Mouse (Mus musculus): ENCODE measurements around the gene Nlk. TPM values are rescaled to one million over a fixed set of nuclear protein-coding genes. Genes with fewer than 3 reads are reported as not detected.

Nlk gene
- 7.8 and 9.8 TPM in 2 replicates for polyA plus RNA-seq (2012; rRNA removed)

- Histone ChIP-seq H3K36me3 (ENCODE audit: control insufficient read depth, insufficient read depth, low read length) (no peaks in the 10 kb centered on the region), H3K27me3 (ENCODE audit: control insufficient read depth, insufficient read depth, low read length) (no peaks in the 10 kb centered on the region), H3K4me1 (ENCODE audit: control insufficient read depth, insufficient read depth, insufficient read length, low read length) (peaks cover 5% of the 10 kb centered on the region), H3K4me3 (ENCODE audit: low read depth, low read length) (peak within 1 kb of the TSS; percentile 89), H3K27ac (ENCODE audit: insufficient read depth, low read depth, low read length) (peak within 1 kb of the TSS; percentile 18; the same call in 1 of the 2 replicates)
- 2% methylated on average over 62 of the region's 65 CpGs for WGBS
- no peak for TF ChIP-seq CTCF (IDR thresholded peaks at IDR 0.05; ENCODE audit: extremely low read depth, insufficient read length, insufficient replicate concordance, low read depth, low read length)
- TF ChIP-seq POLR2A (IDR thresholded peaks at IDR 0.05; ENCODE audit: low read depth, low read length): peak; percentile 88
Measured at GRCm38 (mm10) chr11:78696777-78697752, at the start of gene Nlk. TSS of gene Nlk (minus strand) at chr11:78697373.

- no peaks in the 10 kb centered on the region for H3K27me3 ChIP-seq (ENCODE audit: control insufficient read depth, insufficient read depth, low read length)
- TF ChIP-seq CTCF (IDR thresholded peaks at IDR 0.05; ENCODE audit: extremely low read depth, insufficient read length, insufficient replicate concordance, low read depth, low read length) (no peak), POLR2A (IDR thresholded peaks at IDR 0.05; ENCODE audit: low read depth, low read length) (no peak)
- peaks cover 7% of the 10 kb centered on the region; the same call in 1 of the 2 replicates for H3K4me1 ChIP-seq (ENCODE audit: control insufficient read depth, insufficient read depth, insufficient read length, low read length)
- H3K4me3 ChIP-seq (ENCODE audit: low read depth, low read length): no peak overlapping the region
- WGBS: 85% methylated on average over 7 of the region's 7 CpGs
- H3K36me3 ChIP-seq (ENCODE audit: control insufficient read depth, insufficient read depth, low read length): no peaks in the 10 kb centered on the region; the same call in 1 of the 2 replicates
- H3K27ac ChIP-seq (ENCODE audit: insufficient read depth, low read depth, low read length): no peak overlapping the region
Measured at GRCm38 (mm10) chr11:78746264-78746663, 49.1 kb upstream of the Nlk start.

GRCm38 (mm10) chr11:78745475-78745874 is 48.3 kb upstream of the Nlk start:
- no peak for TF ChIP-seq POLR2A (IDR thresholded peaks at IDR 0.05; ENCODE audit: low read depth, low read length)
- Histone ChIP-seq H3K27ac (ENCODE audit: insufficient read depth, low read depth, low read length) (no peak overlapping the region), H3K4me3 (ENCODE audit: low read depth, low read length) (no peak overlapping the region), H3K27me3 (ENCODE audit: control insufficient read depth, insufficient read depth, low read length) (no peaks in the 10 kb centered on the region), H3K36me3 (ENCODE audit: control insufficient read depth, insufficient read depth, low read length) (no peaks in the 10 kb centered on the region; the same call in 1 of the 2 replicates), H3K4me1 (ENCODE audit: control insufficient read depth, insufficient read depth, insufficient read length, low read length) (peaks cover under 1% of the 10 kb centered on the region; the same call in 1 of the 2 replicates)
- 79% methylated on average over 4 of the region's 4 CpGs for WGBS

- Histone ChIP-seq H3K27me3 (ENCODE audit: control insufficient read depth, insufficient read depth, low read length) (no peaks in the 10 kb centered on the region), H3K4me1 (ENCODE audit: control insufficient read depth, insufficient read depth, insufficient read length, low read length) (no peaks in the 10 kb centered on the region), H3K36me3 (ENCODE audit: control insufficient read depth, insufficient read depth, low read length) (no peaks in the 10 kb centered on the region), H3K4me3 (ENCODE audit: low read depth, low read length) (no peak overlapping the region), H3K27ac (ENCODE audit: insufficient read depth, low read depth, low read length) (no peak overlapping the region)
- TF ChIP-seq POLR2A (IDR thresholded peaks at IDR 0.05; ENCODE audit: low read depth, low read length): no peak
- TF ChIP-seq CTCF (IDR thresholded peaks at IDR 0.05; ENCODE audit: extremely low read depth, insufficient read length, insufficient replicate concordance, low read depth, low read length): no peak
- WGBS: 76% methylated on average over 3 of the region's 3 CpGs
Measured at GRCm38 (mm10) chr11:78742461-78742860, 45.3 kb upstream of the Nlk start.

- TF ChIP-seq CTCF (IDR thresholded peaks at IDR 0.05; ENCODE audit: extremely low read depth, insufficient read length, insufficient replicate concordance, low read depth, low read length) (no peak), POLR2A (IDR thresholded peaks at IDR 0.05; ENCODE audit: low read depth, low read length) (no peak)
- Histone ChIP-seq H3K4me3 (ENCODE audit: low read depth, low read length) (no peak overlapping the region), H3K36me3 (ENCODE audit: control insufficient read depth, insufficient read depth, low read length) (no peaks in the 10 kb centered on the region), H3K27ac (ENCODE audit: insufficient read depth, low read depth, low read length) (no peak overlapping the region), H3K4me1 (ENCODE audit: control insufficient read depth, insufficient read depth, insufficient read length, low read length) (no peaks in the 10 kb centered on the region), H3K27me3 (ENCODE audit: control insufficient read depth, insufficient read depth, low read length) (no peaks in the 10 kb centered on the region)
- WGBS: 71% methylated on average over 7 of the region's 7 CpGs
Measured at GRCm38 (mm10) chr11:78741958-78742357, 44.8 kb upstream of the Nlk start.

GRCm38 (mm10) chr11:78739361-78739760 is 42.2 kb upstream of the Nlk start:
- Histone ChIP-seq H3K27me3 (ENCODE audit: control insufficient read depth, insufficient read depth, low read length) (no peaks in the 10 kb centered on the region), H3K36me3 (ENCODE audit: control insufficient read depth, insufficient read depth, low read length) (no peaks in the 10 kb centered on the region), H3K4me1 (ENCODE audit: control insufficient read depth, insufficient read depth, insufficient read length, low read length) (no peaks in the 10 kb centered on the region), H3K4me3 (ENCODE audit: low read depth, low read length) (no peak overlapping the region), H3K27ac (ENCODE audit: insufficient read depth, low read depth, low read length) (no peak overlapping the region)
- TF ChIP-seq POLR2A (IDR thresholded peaks at IDR 0.05; ENCODE audit: low read depth, low read length) (no peak), CTCF (IDR thresholded peaks at IDR 0.05; ENCODE audit: extremely low read depth, insufficient read length, insufficient replicate concordance, low read depth, low read length) (no peak)

GRCm38 (mm10) chr11:78736877-78737408 is 39.8 kb upstream of the Nlk start:
- no peaks in the 10 kb centered on the region for H3K36me3 ChIP-seq (ENCODE audit: control insufficient read depth, insufficient read depth, low read length)
- H3K4me3 ChIP-seq (ENCODE audit: low read depth, low read length): no peak overlapping the region
- no peak overlapping the region for H3K27ac ChIP-seq (ENCODE audit: insufficient read depth, low read depth, low read length)
- H3K4me1 ChIP-seq (ENCODE audit: control insufficient read depth, insufficient read depth, insufficient read length, low read length): no peaks in the 10 kb centered on the region
- TF ChIP-seq CTCF (IDR thresholded peaks at IDR 0.05; ENCODE audit: extremely low read depth, insufficient read length, insufficient replicate concordance, low read depth, low read length): no peak
- TF ChIP-seq POLR2A (IDR thresholded peaks at IDR 0.05; ENCODE audit: low read depth, low read length): no peak
- 68% methylated on average over 3 of the region's 3 CpGs for WGBS
- H3K27me3 ChIP-seq (ENCODE audit: control insufficient read depth, insufficient read depth, low read length): no peaks in the 10 kb centered on the region
